Mouse (Mus musculus): Measurements from ENCODE around the gene Polr3g. TPM values are rescaled to one million over a fixed set of nuclear protein-coding genes. Genes with fewer than 3 reads are reported as not detected.
"Not testable (repeated sequence)": the region's sequence is repeated elsewhere in the genome, so short reads cannot be mapped to it uniquely, and the experiment has no call there.

Gene Polr3g
- total RNA-seq (2021): 1 to 10 TPM in 1 of 2 experiments, under 1 TPM in 1; 0.69 to 1.3 TPM
- long read RNA-seq, experiment 1: 0 reads
- long read RNA-seq, experiment 2, partial matches to known transcripts: 1 of 2 reads
- long read RNA-seq, experiment 2, other reads (novel, unspliced or antisense): 0 of 2 reads

- intact Hi-C loops (cut with DNase I; ENCODE audit: low total_unique reads): no loop called here
- DNase-seq: peak; percentile 95
These were observed at the start of gene Polr3g, which contains the start of gene Mblac2 for GRCm38 (mm10) chr13:81710775-81711545. Gene Polr3g (minus strand): TSS chr13:81711013. Gene Mblac2 (plus strand): TSS chr13:81711341.

DNA sequence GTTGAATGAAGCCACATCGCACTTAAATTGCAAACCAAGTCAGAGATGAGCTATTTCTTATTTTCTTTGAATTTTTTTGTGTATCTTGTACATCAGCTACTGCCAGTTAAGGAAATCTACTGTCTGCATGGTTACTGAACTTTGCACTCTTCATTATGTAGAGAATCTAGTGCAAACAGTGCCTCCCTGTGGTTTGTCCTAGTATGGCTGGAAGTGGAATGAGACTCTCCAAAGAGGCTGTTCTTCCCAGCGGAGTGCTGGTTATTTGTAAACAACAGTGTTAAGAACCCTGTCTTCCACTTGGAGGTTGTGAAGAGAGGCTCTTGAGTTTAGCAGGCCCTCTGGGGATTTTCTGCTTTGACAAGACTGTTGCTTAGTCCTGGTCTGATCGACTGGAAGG lies 49.6 kb upstream of the Polr3g start:
- DNase-seq: no peak
- intact Hi-C loops (cut with DNase I; ENCODE audit: low total_unique reads): loop anchor here (10.0 kb wide), 1 partner anchor 116 kb away; no protein-coding TSS in a partner anchor

- DNase-seq: no peak
- intact Hi-C loops (cut with DNase I; ENCODE audit: low total_unique reads): loop anchor here (5.0 kb wide), 1 partner anchor 315 kb away; no protein-coding TSS in a partner anchor
These were observed 46.3 kb upstream of the Polr3g start for GRCm38 (mm10) chr13:81757058-81757660.

- DNase-seq: no peak
- intact Hi-C loops (cut with DNase I; ENCODE audit: low total_unique reads): loop anchor here (5.0 kb wide), 1 partner anchor 313 kb away; no protein-coding TSS in a partner anchor
These were observed 44.5 kb upstream of the Polr3g start for GRCm38 (mm10) chr13:81755324-81755723.

DNA sequence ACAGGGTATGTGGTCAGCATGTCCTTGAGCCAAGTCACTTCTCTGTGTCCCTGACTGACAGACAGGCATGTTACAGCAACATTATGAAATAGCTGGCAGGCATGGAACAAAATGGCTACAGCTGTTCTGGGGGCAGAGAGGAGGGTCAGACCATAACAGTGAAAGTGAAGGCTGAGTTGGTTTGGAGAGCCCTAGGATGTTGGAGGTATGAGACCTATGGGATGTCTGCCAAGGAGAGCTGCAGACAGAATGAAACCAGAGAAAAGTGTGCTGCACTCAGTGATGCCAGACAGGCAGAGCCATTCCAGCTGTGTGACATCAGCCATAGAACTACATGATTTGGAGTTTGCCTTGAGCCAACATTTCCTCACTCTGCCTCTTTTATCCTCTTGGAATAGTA lies 44.1 kb upstream of the Polr3g start:
- DNase-seq: no peak
- intact Hi-C loops (cut with DNase I; ENCODE audit: low total_unique reads): loop anchor here (5.0 kb wide), 1 partner anchor 313 kb away; no protein-coding TSS in a partner anchor

DNA sequence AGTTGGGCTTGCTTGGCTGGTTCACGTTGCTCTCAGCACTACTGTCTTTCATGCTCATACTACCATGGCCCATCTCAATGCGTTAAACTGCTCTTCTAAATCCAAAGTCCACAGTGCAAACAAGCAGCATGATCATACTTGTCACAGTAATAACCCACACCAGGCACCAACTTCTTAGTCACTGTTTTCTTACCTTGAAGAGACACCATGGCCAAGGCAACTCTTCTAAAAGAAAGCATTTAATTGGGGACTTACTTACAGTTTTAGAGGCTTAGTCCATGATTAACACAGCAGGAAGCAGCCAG lies 33.2 kb upstream of the Polr3g start:
- DNase-seq: no peak
- intact Hi-C loops (cut with DNase I; ENCODE audit: low total_unique reads): no loop called here

DNA sequence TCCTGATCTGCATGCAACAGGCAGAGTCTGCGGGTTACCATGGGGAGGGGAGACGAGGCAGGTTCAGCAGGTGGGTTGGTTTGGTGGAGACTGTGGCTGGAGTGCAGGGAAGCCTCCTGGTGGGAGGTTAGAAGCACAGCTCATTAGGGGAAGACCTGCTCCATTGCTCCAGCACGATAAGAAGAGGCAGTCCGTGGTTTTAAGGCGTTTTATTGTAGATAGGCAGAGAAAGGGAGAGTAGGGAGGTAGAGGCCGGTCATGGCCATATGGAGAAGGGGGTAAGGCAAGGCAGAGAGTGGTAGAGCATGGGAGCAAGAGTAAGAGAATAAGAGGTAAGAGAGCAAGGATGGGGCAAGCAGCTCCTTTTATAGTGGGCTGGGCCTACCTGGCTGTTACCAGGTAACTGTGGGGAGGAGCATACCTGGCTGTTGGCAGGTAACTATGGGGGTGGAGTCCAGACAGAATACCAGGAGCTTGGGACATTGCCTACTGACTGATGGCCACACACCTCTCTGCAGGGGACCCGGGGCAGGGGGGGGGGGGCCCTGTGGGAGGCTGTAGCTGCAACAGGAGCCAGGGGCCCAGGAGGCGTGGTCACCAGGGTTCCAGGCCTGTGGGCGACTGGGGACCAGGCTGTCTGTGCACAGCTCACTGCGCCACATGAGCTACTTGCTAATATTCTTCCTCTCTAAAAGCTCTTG lies 32.7 kb upstream of the Polr3g start:
- no peak for DNase-seq
- intact Hi-C loops (cut with DNase I; ENCODE audit: low total_unique reads): no loop called here

DNA sequence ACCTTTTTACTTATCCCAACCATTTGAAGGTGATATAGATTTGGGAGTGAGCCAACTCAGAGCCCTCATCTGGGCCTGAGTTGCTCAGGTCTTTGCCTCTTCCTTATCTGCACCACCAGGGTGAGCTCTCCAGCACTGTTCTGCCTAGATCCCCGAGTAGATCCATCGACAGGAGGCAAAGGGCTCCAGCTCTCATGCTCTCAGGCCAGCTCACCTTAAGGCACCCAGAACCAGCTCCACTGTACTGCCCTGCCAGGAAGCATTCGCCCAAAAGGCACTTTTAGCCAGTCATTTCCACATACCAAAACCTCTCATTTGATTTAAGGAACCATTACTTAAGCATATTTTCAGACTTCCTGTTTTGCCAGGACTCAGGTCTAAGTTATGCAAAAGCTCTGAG lies 30.1 kb upstream of the Polr3g start:
- DNase-seq: no peak
- intact Hi-C loops (cut with DNase I; ENCODE audit: low total_unique reads): no loop called here

DNA sequence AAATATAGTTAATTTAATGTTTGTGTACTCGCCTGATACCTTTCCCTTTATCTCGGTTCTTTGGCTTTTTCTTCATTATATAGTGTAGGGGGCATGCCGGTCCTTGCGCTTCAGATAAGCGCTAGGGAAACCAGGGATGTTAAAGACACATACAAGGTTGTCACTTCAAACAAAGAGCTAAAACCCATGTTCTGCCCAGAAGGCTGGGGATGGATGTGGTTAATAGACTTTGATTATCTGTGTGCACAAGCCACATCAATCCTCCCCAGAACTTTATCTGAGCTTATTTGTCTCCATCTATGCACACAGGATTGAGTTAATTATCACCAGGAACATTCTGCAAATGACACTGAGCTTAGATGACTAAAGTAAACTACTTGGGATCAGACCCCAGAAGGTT lies 25.8 kb upstream of the Polr3g start:
- no peak for DNase-seq
- intact Hi-C loops (cut with DNase I; ENCODE audit: low total_unique reads): no loop called here

GRCm38 (mm10) chr13:81730362-81730761 lies 19.5 kb upstream of the Polr3g start:
- intact Hi-C loops (cut with DNase I; ENCODE audit: low total_unique reads): no loop called here
- no peak for DNase-seq

GRCm38 (mm10) chr13:81729102-81729501 lies 18.3 kb upstream of the Polr3g start:
- intact Hi-C loops (cut with DNase I; ENCODE audit: low total_unique reads): no loop called here
- DNase-seq: no peak

GRCm38 (mm10) chr13:81728141-81728540 lies 17.3 kb upstream of the Polr3g start:
- DNase-seq; intact Hi-C loops (cut with DNase I; ENCODE audit: low total_unique reads): not testable (repeated sequence)

GRCm38 (mm10) chr13:81713896-81714295 lies 3.1 kb upstream of the Polr3g start:
- no peak for DNase-seq
- intact Hi-C loops (cut with DNase I; ENCODE audit: low total_unique reads): no loop called here

DNA sequence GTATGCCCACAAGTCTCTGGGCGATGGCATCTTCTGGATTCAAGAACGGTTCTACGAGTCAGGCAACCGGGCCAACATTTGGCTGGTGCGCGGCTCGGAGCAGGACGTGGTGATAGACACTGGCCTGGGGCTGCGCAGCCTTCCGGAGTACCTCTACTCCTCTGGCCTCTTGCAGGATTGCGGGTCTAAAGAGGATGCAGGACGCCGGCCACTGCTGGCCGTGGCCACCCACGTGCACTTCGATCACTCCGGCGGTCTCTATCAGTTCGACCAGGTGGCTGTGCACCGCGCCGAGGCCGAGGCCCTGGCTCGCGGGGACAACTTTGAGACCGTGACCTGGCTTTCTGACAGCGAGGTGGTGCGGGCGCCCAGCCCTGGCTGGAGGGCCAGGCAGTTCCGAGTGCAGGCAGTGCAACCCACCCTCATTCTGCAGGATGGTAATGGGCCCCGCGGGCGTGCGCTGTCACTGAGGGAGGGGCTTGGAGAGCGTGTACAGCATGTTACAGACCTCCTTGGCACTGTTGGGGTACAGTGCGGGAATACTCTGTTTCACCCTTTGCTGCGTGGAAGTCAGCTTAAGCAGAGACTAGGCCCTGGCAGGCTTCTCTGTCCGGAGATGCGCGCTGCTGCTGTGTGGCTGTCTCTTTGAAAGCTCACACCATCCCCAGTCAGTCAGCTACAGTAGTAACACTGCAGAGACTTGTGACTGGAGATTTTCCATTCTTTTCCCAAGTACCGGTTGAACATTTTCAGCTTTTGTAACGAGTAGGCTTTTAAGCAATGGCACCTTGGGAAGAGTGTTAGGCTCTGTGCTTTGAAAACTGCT lies 946 bp upstream of the Polr3g start:
- peak; percentile 14 for DNase-seq
- intact Hi-C loops (cut with DNase I; ENCODE audit: low total_unique reads): no loop called here

DNA sequence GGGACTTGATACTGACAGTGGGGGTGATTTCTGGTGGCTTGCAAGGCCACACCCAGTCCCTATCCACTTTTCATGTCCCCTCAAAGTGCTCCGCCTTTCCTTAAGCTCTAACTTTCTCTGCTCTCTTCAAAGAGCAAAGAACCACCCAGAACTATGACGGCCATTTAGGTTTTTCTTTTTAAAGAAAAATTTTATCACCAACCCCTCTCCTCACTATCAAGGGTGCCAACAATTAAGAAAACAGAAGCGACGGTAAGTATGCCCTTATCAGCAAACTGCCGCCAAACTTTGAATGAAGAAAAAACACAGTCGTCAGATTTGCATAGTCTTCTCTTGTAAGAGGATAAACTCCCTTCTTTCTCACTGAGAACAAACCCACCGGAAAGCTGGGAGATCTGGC lies 547 bp downstream of the Polr3g start:
- no peak for DNase-seq
- intact Hi-C loops (cut with DNase I; ENCODE audit: low total_unique reads): no loop called here

- intact Hi-C loops (cut with DNase I; ENCODE audit: low total_unique reads): no loop called here
These were observed 1.0 kb downstream of the Polr3g start for GRCm38 (mm10) chr13:81709805-81710204.

DNA sequence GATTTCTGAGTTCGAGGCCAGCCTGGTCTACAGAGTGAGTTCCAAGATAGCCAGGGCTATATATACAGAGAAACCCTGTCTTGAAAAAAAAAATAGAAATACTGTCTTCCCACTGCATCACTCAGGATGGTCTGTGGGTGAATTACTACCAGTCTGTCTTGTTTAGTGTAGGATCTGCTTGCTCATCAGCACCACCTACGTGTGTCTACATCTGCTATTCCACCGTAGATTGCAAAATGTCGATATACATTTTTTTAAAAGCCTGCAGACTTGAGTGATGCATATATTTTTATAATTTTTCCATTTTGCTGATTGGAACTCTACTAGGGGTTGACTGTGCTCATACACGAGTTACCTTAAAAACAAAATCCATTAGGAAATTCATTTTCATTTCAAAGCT lies 4.5 kb downstream of the Polr3g start:
- DNase-seq: no peak
- intact Hi-C loops (cut with DNase I; ENCODE audit: low total_unique reads): no loop called here

More at GRCm38 (mm10) chr13:81709805-81710204, 1.0 kb downstream of the Polr3g start:
- no peak for DNase-seq

- no peak for DNase-seq
- intact Hi-C loops (cut with DNase I; ENCODE audit: low total_unique reads): no loop called here
These were observed 7.2 kb downstream of the Polr3g start for GRCm38 (mm10) chr13:81703621-81704020.

GRCm38 (mm10) chr13:81703148-81703547 lies 7.7 kb downstream of the Polr3g start:
- DNase-seq: no peak
- intact Hi-C loops (cut with DNase I; ENCODE audit: low total_unique reads): no loop called here
